Mouse (Mus musculus) spleen, adult 2 months (tissue): Measurements from ENCODE around the gene Alas2.
A peak's percentile ranks its signal among the peaks of the same experiment; 100 is the strongest.

Experiments
- CTCF ChIP-seq: fragments of 200-500 bp; IDR thresholded peaks from 2 replicates; pipeline ENCODE4 v1.5.1; 2011; ENCODE audit warnings: mild to moderate bottlenecking, inconsistent platforms; ENCODE audit not compliant: insufficient read depth, insufficient read length, insufficient replicate concordance; ENCODE audit errors: extremely low read depth
- POLR2A ChIP-seq: fragments of 200-500 bp; IDR thresholded peaks from 2 replicates; pipeline ENCODE4 v1.6.1; 2011; ENCODE audit warnings: low read depth, low read length, inconsistent platforms

GRCm38 (mm10) chrX:150588023-150588764 is 41.0 kb downstream of the Alas2 start, which contains the start of gene Pfkfb1:
- peak; percentile 39; the same call in 1 of the 2 replicates for TF ChIP-seq CTCF
- no peak for TF ChIP-seq POLR2A
